Mouse (Mus musculus) midbrain, embryonic 12.5 days (tissue): ENCODE results near the gene Thsd7a. TPM values are rescaled to one million over a fixed set of nuclear protein-coding genes. Genes with fewer than 3 reads are reported as not detected.

ENCODE experiments used
- ATAC-seq: fragments of 200-750 bp; cut with Nextera tagmentation; 2 replicates; pipeline ENCODE4 v1.8.0; 2017; ENCODE audit warnings: low read depth, moderate TSS enrichment, moderate library complexity; ENCODE audit not compliant: low FRiP score
- H3K27ac ChIP-seq: fragments of 300-500 bp; sonication (generic); replicated peaks from 2 replicates; pipeline ENCODE4 v1.5.1; 2016; ENCODE audit warnings: mild to moderate bottlenecking
- H3K27me3 ChIP-seq: fragments of 300-500 bp; sonication (generic); 2 replicates; pipeline ENCODE4 v1.6.1; 2016; ENCODE audit warnings: mild to moderate bottlenecking
- H3K36me3 ChIP-seq: fragments of 300-500 bp; sonication (generic); 2 replicates; pipeline ENCODE4 v1.6.1; 2016
- H3K4me1 ChIP-seq: fragments of 300-500 bp; sonication (generic); 2 replicates; pipeline ENCODE4 v1.6.1; 2016
- H3K4me2 ChIP-seq: fragments of 300-500 bp; sonication (generic); replicated peaks from 2 replicates; pipeline ENCODE4 v1.6.1; 2016; ENCODE audit warnings: mild to moderate bottlenecking, moderate library complexity
- H3K4me3 ChIP-seq: fragments of 300-500 bp; sonication (generic); 2 replicates; pipeline ENCODE4 v1.5.1; 2016; ENCODE audit warnings: mild to moderate bottlenecking
- H3K9ac ChIP-seq: fragments of 300-500 bp; sonication (generic); replicated peaks from 2 replicates; pipeline ENCODE4 v1.6.1; 2016; ENCODE audit warnings: mild to moderate bottlenecking, moderate library complexity
- H3K9me3 ChIP-seq: fragments of 300-500 bp; sonication (generic); 2 replicates; pipeline ENCODE4 v1.6.1; 2016; ENCODE audit warnings: mild to moderate bottlenecking
- WGBS: fragments of 180-500 bp; shearing (Covaris S2); methylation state at CpG from one replicate; pipeline ENCODE4 v1.1.7; 2016; 5-methylcytosine and 5-hydroxymethylcytosine counted together
- polyA plus RNA-seq: library from polyadenylated mRNA; unstranded; fragments of >200 nt; fragmentation: Nextera tagmentation; extraction: Ambion mirVana; gene quantifications from 2 replicates; pipeline ENCODE4 v1.2.1, GENCODE M21; 2016

Thsd7a gene
- polyA plus RNA-seq: 39.3 and 41.4 TPM in 2 replicates

DNA sequence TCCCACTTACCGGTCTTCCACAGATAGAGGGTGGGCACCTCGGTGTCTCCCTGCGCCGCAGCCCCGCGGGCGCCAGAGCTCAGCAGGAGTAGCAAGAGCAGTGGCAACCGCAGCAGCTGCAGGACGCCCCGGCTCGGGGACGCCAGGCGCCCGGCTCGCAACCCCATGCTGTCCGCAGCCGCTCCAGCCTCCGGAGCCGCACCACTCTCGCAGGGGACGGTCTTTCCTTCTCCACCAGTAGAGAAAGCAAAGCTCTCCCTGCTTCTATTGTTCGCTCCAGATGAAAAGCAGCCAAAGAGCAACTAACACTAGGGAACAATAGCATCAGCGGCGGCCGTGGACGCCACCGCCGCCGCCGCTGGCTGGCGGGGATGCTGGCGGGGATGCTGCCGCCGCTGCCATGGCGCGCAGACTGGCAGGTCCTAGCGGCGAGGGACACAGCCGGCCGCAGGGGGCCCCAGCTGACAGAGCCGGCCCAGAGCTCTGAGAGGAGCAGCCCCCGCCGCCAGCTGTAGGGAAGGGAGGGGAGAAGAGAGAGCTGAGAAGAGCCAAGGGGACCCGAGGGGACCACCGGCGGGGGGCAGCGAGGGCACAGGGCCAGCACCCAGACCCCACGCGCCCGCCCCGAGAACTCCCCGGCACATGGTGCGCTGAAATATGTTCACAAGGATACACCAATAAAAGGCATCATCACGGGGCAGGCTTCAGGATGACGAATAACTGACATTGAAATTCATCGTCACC, at the start of gene Thsd7a:
TSS of gene Thsd7a (minus strand) at position 624 of the 744 bp plus-strand sequence.
- H3K27ac ChIP-seq: peak within 1 kb of the TSS; percentile 98
- H3K4me2 ChIP-seq: peak within 1 kb of the TSS; percentile 63
- peaks cover 16% of the 10 kb centered on the region for H3K4me1 ChIP-seq
- peak within 1 kb of the TSS; percentile 62 for H3K4me3 ChIP-seq
- peak; percentile 95 for ATAC-seq
- H3K27me3 ChIP-seq: no peaks in the 10 kb centered on the region
- no peaks in the 10 kb centered on the region for H3K9me3 ChIP-seq
- under 1% methylated on average over 53 of the region's 56 CpGs for WGBS
- H3K36me3 ChIP-seq: no peaks in the 10 kb centered on the region
- H3K9ac ChIP-seq: peak within 1 kb of the TSS; percentile 83

DNA sequence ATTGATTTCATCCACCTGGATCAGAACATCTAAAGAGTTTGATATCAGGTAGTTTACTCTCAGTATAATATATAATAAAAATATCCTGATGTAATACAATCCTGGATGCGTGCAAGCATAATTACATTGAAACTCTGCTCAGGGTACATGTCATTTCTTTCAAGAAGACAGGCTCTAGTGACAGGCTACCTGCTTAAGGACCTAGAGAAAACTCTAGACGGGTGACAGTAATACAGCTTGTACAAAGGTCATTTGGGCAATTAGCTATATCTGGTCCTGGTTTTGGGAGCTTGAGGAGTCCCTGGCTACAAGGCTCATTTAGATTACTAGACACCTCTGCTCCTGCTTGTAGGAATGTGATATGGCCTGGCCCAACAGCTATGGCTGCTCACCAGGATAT, 37.9 kb upstream of the Thsd7a start:
- Histone ChIP-seq H3K27me3 (no peaks in the 10 kb centered on the region), H3K4me2 (no peak overlapping the region), H3K36me3 (no peaks in the 10 kb centered on the region), H3K9ac (no peak overlapping the region), H3K4me1 (no peaks in the 10 kb centered on the region), H3K9me3 (no peaks in the 10 kb centered on the region), H3K4me3 (no peak overlapping the region), H3K27ac (no peak overlapping the region)
- no peak for ATAC-seq
- WGBS: 80% methylated on average over 2 of the region's 2 CpGs

GRCm38 (mm10) chr6:12786378-12786982, 37.3 kb upstream of the Thsd7a start:
- WGBS: 49% methylated on average over 2 of the region's 2 CpGs
- Histone ChIP-seq H3K4me1 (no peaks in the 10 kb centered on the region), H3K36me3 (no peaks in the 10 kb centered on the region), H3K27me3 (no peaks in the 10 kb centered on the region), H3K4me3 (no peak overlapping the region), H3K9ac (no peak overlapping the region), H3K27ac (no peak overlapping the region), H3K9me3 (no peaks in the 10 kb centered on the region), H3K4me2 (no peak overlapping the region)
- ATAC-seq: peak; percentile 53

DNA sequence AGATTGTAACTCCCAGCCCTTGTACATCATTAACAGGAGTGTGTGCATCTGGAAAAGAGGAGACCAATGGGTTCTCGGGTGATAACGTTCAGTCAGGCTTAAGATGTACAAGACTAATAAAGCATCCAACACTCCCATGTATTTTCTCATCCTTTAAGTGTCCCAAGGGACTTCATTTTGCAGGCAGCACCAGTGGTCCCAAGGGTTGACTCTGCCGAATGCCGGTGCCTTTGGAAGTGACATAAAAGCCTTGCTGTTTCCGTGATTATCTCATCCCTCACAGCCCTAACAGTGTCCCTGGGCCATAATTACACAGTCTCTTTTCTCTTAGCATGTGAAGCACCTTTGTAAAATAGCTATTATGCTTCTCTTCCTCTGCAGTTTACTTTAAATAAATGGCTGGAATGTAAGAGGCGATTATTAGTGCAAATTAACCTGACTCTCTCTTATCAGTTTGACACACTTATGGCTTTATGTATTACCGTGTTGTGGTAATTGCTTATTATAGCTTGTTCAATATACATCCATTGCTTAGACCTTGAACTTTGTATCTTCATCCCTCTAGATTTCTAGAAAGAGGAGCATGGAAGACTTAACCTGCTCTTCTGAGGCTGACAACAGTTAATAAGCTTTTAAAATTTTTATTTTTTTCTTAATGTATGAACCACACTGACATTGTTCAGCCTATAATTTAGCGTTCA, 35.9 kb upstream of the Thsd7a start:
- no peak overlapping the region; the same call in 1 of the 2 replicates for H3K27ac ChIP-seq
- H3K27me3 ChIP-seq: no peaks in the 10 kb centered on the region
- no peak overlapping the region for H3K4me3 ChIP-seq
- H3K9me3 ChIP-seq: no peaks in the 10 kb centered on the region
- peak; percentile 81 for ATAC-seq
- H3K9ac ChIP-seq: no peak overlapping the region
- no peak overlapping the region for H3K4me2 ChIP-seq
- 67% methylated on average over 8 of the region's 8 CpGs for WGBS
- no peaks in the 10 kb centered on the region for H3K36me3 ChIP-seq
- no peaks in the 10 kb centered on the region for H3K4me1 ChIP-seq

- WGBS: 81% methylated on average over 2 of the region's 2 CpGs
- no peaks in the 10 kb centered on the region for H3K4me1 ChIP-seq
- H3K9me3 ChIP-seq: no peaks in the 10 kb centered on the region
- no peak overlapping the region for H3K4me2 ChIP-seq
- H3K27me3 ChIP-seq: no peaks in the 10 kb centered on the region
- no peak overlapping the region for H3K27ac ChIP-seq
- no peak overlapping the region for H3K4me3 ChIP-seq
- H3K9ac ChIP-seq: no peak overlapping the region
- ATAC-seq: no peak
- H3K36me3 ChIP-seq: no peaks in the 10 kb centered on the region
Observed at GRCm38 (mm10) chr6:12772799-12773198, 23.6 kb upstream of the Thsd7a start.

DNA sequence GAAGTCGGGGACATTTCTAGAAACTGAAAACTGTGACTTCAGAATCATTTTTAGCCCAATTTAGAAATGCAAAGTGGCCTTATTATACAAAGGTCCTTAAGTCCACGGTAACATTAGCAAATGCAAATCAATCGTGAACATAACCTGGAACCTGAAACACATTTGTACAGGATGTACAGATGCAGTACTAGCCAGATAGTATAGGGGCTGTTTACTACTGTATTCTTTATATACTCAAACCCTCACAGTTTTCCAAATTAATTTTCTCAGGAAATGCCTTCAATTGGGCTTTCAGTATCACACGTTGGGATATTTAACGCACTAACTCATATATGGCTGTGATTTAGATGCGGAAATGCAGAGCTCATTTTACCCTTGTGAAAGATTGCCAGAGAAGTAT, 16.0 kb upstream of the Thsd7a start:
- Histone ChIP-seq H3K4me3 (no peak overlapping the region), H3K9me3 (no peaks in the 10 kb centered on the region), H3K27ac (no peak overlapping the region), H3K36me3 (no peaks in the 10 kb centered on the region), H3K4me1 (no peaks in the 10 kb centered on the region; the same call in 1 of the 2 replicates), H3K27me3 (no peaks in the 10 kb centered on the region), H3K9ac (no peak overlapping the region), H3K4me2 (no peak overlapping the region)
- 76% methylated on average over 6 of the region's 6 CpGs for WGBS
- peak; percentile 30; the same call in 1 of the 2 replicates for ATAC-seq

DNA sequence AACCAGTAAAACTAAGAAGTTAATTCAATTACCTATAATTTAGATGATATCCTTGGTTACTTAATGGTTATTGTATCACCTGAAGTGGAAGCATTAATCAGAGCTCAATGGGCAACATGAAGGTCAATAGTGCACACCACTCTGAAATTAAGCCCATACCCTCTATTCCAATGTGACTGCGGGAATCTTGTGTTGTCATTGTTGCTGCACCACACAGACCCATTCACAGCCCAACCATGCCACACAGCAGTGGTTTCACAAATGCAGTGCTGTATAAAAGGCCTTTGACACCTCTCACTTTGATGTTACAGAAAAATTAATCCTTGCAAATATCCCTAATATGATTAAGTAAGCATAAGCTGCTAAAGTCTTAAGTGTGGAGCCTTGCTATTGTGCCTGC, 15.4 kb upstream of the Thsd7a start:
- Histone ChIP-seq H3K9ac (no peak overlapping the region), H3K4me1 (no peaks in the 10 kb centered on the region; the same call in 1 of the 2 replicates), H3K4me3 (no peak overlapping the region), H3K36me3 (no peaks in the 10 kb centered on the region), H3K27ac (no peak overlapping the region), H3K9me3 (no peaks in the 10 kb centered on the region), H3K4me2 (no peak overlapping the region), H3K27me3 (no peaks in the 10 kb centered on the region)
- 38% methylated on average over 1 of the region's 1 CpGs for WGBS
- ATAC-seq: peak; percentile 80

GRCm38 (mm10) chr6:12763816-12764215, 14.6 kb upstream of the Thsd7a start:
- H3K4me3 ChIP-seq: no peak overlapping the region
- WGBS: 88% methylated on average over 3 of the region's 3 CpGs
- no peaks in the 10 kb centered on the region for H3K27me3 ChIP-seq
- H3K4me1 ChIP-seq: no peaks in the 10 kb centered on the region; the same call in 1 of the 2 replicates
- no peak overlapping the region for H3K4me2 ChIP-seq
- no peaks in the 10 kb centered on the region for H3K9me3 ChIP-seq
- no peaks in the 10 kb centered on the region for H3K36me3 ChIP-seq
- no peak overlapping the region for H3K27ac ChIP-seq
- no peak overlapping the region for H3K9ac ChIP-seq
- ATAC-seq: no peak

- H3K36me3 ChIP-seq: no peaks in the 10 kb centered on the region
- H3K4me1 ChIP-seq: no peaks in the 10 kb centered on the region
- no peaks in the 10 kb centered on the region for H3K27me3 ChIP-seq
- no peak for ATAC-seq
- 80% methylated on average over 8 of the region's 8 CpGs for WGBS
- no peak overlapping the region for H3K4me2 ChIP-seq
- no peak overlapping the region for H3K27ac ChIP-seq
- no peak overlapping the region for H3K4me3 ChIP-seq
- no peak overlapping the region for H3K9ac ChIP-seq
- H3K9me3 ChIP-seq: peaks cover 5% of the 10 kb centered on the region; the same call in 1 of the 2 replicates
Observed at GRCm38 (mm10) chr6:12759328-12760193, 10.4 kb upstream of the Thsd7a start.

- H3K4me1 ChIP-seq: peaks cover 16% of the 10 kb centered on the region
- ATAC-seq: no peak
- H3K4me2 ChIP-seq: no peak overlapping the region
- H3K36me3 ChIP-seq: no peaks in the 10 kb centered on the region
- H3K27me3 ChIP-seq: no peaks in the 10 kb centered on the region
- no peak overlapping the region for H3K27ac ChIP-seq
- no peak overlapping the region for H3K4me3 ChIP-seq
- peaks cover 3% of the 10 kb centered on the region; the same call in 1 of the 2 replicates for H3K9me3 ChIP-seq
- H3K9ac ChIP-seq: no peak overlapping the region
Observed at GRCm38 (mm10) chr6:12752297-12752696, 3.1 kb upstream of the Thsd7a start.

GRCm38 (mm10) chr6:12750441-12750840, 1.2 kb upstream of the Thsd7a start:
- H3K27ac ChIP-seq: peak overlapping the region; percentile 98
- peak; percentile 36 for ATAC-seq
- H3K4me2 ChIP-seq: no peak overlapping the region

More at GRCm38 (mm10) chr6:12750441-12750840, 1.2 kb upstream of the Thsd7a start:
- Histone ChIP-seq H3K9ac (no peak overlapping the region), H3K4me1 (peaks cover 16% of the 10 kb centered on the region), H3K4me3 (no peak overlapping the region), H3K9me3 (no peaks in the 10 kb centered on the region), H3K36me3 (no peaks in the 10 kb centered on the region), H3K27me3 (no peaks in the 10 kb centered on the region)
- WGBS: 6% methylated on average over 2 of the region's 2 CpGs
